Mouse (Mus musculus) kidney, adult 10 weeks (tissue): Measurements from ENCODE around the gene Il17a. TPM values are rescaled to one million over a fixed set of nuclear protein-coding genes. Genes with fewer than 3 reads are reported as not detected.

Experiments used
- polyA plus RNA-seq: library from polyadenylated mRNA; stranded (reverse); fragments of 350-450 nt; fragmentation: Illumina TruSeq; extraction: RNeasy Lipid Tissue Mini Kit (QIAGEN cat#74804); gene quantifications from one replicate; pipeline ENCODE4 v1.2.3, GENCODE M21; 2014; ENCODE audit warnings: low read depth, low replicate concordance

Il17a gene
- not detected for polyA plus RNA-seq

DNA sequence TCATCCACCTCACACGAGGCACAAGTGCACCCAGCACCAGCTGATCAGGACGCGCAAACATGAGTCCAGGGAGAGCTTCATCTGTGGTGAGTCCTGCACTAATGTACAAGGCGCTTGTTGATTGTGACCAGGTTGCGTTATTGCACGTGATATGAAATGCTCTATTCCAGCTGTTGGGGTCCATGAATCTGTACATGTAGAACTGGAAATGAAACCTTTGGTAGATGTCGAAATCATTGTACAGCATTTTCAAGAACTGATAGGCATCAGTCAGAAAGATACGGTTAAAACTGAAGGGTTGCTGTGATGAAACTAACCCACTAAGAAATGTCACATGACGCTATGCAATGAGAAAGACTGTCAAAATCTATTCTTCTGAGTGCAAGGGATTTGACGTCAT is at the start of gene Il17a:
Il17a (plus strand) TSS at position 3 of the 400 bp plus-strand sequence.

Other genes starting within 250 kb of the Il17a start
- 51.9 TPM for gene Pkhd1, start 112.8 kb upstream of the Il17a start, polyA plus RNA-seq
- gene Il17f, start 59.7 kb downstream of the Il17a start, polyA plus RNA-seq, result 3.7 TPM
- 0.57 TPM for gene Mcm3, start 89.4 kb downstream of the Il17a start, polyA plus RNA-seq
- gene Paqr8, start 159.7 kb downstream of the Il17a start, polyA plus RNA-seq, result 1.4 TPM
- 0.85 TPM for gene Efhc1, start 220.7 kb downstream of the Il17a start, polyA plus RNA-seq